Mouse (Mus musculus): ENCODE measurements at regions not wholly inside any gene's neighbourhood (a gene's known extent, or its start where the extent isn't known, plus 50 kb on each side); places are given as distances from the start of the nearest gene placed in this dataset.

DNA sequence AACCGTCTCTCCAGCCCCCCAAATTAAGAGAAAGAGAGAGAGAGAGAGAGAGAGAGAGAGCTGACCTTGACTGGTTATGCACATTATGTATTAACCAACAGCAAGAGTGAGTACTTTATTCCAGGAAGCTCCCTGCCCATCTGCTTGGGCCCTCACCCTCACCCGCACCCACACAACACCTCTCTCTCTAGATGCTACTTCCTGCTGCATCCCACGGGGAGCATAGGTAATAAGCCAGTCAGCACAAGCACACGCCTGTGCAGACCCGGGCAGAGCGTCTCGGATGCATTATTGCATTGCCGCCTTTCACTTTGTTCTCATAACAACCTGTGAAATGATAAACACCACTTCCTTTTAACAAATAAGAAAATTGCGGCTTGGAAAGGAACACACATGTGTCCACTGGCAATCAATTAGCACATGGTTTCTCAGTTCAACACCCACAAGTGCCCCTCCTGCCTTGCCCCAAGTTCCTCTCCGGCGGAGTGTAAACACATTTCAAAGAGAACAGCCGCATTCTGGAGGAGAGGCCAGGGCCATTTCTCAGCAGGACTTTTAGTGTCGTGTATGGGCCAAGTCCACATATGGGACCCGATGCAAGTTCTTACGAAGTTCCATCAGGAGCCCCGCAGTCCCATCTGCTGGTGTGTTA, 211.7 kb downstream of the Setd4 start:
- DNase-seq (ENCODE audit: low spot score in 2 of 2), result no peak

DNA sequence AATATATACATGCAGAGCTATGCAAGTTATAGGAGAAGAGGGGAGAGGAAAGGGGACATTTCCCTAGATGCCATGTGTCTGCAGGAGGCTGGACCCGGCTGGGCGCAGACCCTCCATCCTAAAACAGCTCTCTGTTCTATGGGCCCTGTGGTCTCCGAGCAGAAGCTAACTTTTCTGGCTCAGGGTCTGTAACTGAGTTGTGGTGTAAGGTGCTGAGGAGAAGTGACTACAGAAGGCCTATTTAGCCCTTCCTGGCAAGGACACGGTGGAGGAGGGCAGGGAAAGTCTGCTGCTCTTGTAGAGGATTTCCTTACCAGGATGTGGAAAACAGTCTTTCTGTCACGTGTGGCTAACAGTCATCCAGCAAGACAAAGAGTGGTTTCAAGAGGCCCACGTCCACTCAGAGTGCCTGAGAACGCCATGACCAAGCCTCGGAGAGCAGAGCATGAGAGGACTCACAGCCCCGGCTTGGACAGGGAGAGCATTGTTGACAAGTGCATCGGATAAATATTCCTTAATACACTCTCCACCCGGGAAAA, 216.2 kb downstream of the Setd4 start:
- no peak for DNase-seq (ENCODE audit: low spot score in 2 of 2)

DNA sequence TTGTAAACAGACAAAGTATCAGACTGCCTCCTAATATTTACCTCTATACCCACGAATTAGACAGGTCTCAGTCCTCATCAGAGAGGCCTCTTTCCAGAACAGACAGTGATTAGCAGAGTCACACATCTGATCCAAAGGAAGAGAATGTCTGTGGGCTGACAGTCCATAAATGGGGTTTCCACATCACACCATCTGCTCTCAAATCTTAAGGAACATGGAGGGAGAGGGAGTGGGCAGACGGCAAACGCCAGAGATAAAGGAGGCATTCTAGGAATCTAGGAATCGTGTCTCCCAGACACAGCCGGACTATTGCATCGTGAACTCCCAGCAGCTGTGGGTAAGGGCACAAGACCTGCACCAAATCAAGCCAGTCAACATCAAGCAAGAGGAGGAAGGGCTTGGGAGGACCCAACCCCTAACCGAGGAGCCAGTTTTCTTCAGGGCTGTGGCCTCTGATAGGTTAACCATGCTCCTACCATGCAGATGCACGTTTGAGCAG, 219.8 kb downstream of the Setd4 start:
- no peak for DNase-seq (ENCODE audit: low spot score in 2 of 2)

DNA sequence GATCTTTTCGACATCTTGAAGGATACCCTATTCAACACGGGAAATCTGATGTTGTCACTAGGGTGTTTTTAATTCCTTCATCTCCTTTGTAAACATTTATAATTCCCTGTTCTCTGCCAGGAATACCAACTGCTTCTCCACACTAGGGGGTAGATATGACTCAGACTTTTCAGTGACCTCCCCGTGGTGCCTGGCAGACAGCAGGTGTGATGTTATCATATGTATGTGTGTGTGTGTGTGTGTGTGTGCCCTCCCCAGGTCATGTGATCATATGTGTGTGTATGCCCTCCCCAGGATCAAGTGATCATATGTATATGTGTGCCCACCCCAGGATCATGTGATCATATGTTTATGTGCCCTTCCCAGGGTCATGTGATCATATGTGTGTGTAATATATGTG, 220.9 kb downstream of the Setd4 start:
- no peak for DNase-seq (ENCODE audit: low spot score in 2 of 2)

DNA sequence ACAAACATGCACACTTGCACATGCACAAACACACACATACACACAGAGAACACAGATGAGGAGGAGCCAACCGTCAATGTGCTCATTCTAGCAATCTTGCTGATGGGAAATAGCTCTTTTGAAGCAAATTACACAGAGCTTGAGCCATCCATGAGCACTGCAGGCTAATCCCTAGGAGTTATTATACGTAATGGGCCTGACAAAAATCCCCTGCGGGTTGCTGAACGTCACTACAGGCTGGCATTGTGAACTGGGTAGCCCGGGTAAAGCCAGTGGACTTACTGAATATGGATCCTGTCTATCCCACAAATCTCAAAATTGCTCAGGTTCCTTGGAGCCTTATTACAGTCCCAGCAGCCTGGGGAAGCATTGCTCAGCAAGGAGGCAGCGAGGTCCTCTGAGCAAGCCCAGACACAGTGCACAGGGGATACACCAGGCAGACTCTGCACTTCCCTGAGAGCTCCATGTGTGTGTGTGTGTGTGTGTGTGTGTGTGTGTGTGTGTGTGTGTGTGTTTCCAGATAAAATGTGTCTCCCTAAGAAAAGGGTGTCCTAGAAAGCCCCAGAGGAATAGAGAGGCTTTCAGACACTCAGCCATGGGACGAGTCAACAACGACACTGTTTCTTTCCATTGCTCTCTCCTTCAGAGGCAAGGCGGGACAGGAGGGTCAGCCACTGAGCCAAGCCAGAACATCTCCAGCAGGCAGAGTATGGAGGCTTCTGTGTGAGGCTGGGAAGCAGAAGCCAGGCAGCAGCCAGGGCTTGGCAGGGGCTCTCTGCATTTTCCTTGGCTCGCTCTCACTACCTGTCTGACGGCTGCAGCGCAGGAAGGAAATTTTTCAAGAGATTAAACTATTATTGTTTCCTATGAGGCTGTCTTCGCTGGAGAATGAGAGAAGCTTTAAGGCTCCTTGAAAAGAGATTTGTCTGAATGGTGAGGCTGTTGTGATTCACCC, 222.9 kb downstream of the Setd4 start:
- DNase-seq (ENCODE audit: low spot score in 2 of 2), result no peak

DNA sequence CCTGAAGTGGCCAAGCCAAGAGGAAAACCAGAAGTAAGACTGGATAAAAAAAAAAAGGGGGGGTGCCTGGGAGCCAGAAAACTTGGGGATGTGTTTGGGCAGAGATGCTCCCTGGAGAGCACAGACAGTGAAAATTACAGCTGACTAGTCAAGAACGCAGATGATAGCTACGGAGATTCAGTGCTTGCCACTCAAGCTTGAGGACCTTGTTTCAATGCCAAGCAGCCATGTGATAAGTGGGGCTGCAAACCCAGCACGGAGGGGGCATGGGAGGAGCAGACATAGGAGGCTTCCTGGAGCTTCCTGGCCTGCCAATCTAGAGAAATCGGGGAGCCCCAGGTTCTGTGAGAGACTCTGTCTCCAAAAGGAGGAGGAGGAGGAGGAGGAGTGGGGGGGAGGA, 223.7 kb downstream of the Setd4 start:
- no peak for DNase-seq (ENCODE audit: low spot score in 2 of 2)

DNA sequence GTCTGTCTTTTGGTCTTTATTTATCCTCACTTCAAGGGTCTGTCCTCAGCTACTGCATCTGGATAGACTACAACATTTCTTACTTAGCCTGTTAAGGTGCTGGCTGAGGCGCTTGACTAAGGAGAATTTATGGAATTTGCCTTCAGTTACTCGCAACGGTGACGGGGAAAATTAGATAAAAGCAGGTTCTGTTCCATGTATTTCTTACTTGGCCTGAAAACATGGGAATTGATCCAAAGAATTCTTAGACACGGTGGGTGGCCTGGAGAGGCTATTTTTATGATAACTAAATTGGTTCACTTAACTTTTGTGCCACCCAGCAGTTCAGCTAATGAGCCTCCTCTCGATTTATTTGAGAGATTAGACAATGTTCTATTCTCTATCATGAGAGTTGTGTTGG, 224.3 kb downstream of the Setd4 start:
- DNase-seq (ENCODE audit: low spot score in 2 of 2), result no peak

DNA sequence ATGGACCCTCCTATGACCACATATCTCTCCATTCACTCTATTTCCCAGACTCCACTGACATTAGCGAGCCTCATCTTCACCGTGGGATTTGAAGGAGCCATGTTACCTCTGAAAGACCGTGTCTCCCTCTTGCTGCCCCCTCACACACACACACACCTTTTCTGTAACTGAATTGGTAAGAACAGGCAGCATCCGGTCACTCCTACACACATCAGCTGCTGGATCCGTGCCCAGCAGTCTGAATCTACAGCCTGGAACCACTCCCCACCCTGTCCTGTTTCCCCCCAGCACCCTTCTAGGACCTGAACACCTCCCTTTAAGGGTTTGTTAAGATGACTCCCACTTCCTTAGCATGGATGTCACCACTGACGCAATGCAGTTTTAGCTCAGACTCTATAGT, 229.2 kb downstream of the Setd4 start:
- DNase-seq (ENCODE audit: low spot score in 2 of 2), result no peak

DNA sequence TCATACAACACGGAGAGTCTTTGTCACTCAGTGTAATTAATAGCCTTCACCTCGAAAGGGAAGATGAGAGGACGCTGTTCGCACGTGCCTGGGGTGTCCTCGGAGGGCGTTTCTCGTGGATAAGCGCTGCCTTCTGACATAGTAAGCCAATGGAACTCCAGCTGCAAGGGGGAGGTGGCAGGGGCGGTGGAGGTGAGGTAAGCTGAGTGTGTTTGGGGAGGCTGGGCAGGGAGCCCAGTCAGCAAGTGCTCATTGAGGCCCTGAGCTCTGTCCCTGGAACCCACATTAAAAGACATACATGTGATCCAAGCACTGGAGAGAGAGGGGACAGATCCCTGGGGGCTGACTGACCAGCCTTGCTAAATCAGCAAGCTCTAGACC, 234.1 kb downstream of the Setd4 start:
- DNase-seq (ENCODE audit: low spot score in 2 of 2), result no peak

DNA sequence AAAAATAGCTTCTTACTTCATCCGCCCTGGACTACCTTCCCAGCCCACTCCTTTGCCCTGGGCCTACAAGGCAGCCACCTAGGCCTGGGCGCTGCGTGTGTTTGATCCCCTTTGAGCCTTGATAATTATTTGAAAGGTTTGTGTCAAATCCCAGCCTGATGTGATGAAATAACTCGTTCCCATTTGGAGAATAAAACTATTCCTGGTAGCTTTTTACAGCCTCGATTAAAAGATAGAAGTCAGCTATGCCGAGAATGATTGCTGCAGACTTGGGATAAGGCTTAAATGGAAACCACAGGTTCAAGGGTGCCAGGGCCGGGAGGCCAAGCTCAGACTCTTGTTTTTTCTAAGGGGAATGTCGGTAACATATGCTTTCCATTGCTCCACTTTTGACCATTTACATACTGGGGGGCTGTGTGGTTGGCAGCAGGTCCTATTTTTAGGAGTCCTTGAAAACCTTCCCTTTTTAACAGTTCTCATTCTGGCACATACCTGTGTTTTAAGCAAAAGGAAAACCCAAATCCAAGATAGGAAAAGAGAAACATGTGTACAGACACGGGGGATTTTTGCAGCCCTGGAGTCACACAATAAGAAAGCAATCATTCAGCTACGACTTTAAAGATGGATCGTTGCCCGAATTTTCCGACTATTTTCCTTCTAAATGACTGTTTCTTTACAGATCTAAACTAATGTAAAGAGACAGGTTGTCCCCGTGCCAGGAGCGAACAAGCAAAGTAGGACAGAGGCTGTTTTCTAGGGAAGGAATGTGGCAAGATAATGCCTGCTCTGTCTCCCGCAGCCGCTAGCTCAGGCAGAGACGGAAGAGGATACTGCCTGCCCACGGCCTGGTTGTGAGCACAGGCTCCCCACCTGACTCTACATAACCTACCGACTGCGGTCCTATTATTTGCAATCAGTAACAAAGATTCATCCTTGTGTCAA, 234.8 kb downstream of the Setd4 start:
- DNase-seq (ENCODE audit: low spot score in 2 of 2), result no peak

DNA sequence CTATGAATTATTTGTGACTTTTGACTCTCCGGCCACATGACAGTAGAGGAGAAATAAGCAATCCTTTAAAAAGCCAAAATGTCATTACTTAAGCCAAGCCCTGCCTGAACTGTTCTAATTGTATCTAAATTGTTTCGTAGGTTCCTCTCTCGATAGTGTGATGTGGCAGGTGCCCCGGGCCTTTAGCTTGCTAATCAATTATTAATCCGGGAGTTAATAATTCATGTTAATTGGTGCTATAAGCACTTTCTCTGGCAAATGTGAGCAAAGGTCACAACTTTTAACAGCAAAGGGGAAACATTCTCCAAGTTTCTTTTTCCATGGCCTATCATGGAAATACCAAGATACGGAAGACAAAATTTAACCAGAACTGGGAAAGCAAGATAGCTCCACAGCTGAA, 235.9 kb downstream of the Setd4 start:
- no peak for DNase-seq (ENCODE audit: low spot score in 2 of 2)

DNA sequence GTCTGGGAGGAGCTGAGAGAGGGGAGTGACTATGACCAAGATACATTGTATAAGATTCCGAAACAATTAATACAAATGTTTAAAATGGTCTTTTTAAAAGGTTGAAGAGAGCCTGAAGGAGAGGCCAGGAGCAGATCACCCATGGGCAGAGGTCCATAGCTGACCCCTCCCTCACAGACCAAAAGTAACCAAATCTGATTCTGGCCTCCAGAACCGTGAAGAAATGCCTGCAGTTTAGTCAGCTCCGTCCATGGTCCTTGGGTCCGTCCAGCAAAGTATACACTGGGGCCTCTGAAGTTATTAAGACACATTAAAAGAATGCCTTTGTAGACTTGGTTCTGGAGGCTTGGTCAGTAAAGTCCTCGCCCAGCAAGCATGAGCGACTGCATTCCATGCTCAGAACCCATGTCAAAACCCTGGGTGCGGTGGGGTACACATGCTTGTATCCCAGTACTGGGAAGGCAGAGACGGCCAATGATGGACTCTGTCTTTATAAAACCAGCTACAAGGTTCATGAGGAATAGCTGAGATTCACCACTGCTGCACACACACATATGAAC, 236.5 kb downstream of the Setd4 start:
- no peak for DNase-seq (ENCODE audit: low spot score in 2 of 2)

DNA sequence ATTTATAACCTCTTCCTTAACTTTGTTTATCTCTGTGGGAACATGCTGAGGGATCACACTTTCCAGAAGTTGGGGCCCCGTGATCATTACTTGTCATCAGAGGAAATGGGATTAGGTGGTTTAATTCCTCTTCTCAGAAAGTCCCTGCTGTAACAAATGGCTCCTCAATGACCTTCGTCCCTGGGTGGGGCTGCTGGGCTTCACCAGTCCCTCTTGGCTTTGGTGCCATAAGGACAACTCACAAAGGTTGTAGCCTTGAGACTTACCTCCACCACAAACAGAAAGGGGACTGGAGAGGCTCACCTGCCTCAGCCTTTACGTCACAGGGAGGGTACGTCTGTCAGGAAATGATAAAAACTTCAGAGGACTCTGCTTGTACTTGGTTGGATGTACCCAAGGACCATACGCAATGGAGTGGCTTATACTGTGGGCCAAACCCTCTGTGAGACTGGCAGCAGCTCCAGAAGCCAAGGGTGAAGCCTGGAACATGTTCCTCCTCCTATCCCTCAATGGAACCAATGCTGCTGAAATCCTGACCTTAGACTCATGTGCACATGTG, 237.4 kb downstream of the Setd4 start:
- DNase-seq (ENCODE audit: low spot score in 2 of 2), result no peak

DNA sequence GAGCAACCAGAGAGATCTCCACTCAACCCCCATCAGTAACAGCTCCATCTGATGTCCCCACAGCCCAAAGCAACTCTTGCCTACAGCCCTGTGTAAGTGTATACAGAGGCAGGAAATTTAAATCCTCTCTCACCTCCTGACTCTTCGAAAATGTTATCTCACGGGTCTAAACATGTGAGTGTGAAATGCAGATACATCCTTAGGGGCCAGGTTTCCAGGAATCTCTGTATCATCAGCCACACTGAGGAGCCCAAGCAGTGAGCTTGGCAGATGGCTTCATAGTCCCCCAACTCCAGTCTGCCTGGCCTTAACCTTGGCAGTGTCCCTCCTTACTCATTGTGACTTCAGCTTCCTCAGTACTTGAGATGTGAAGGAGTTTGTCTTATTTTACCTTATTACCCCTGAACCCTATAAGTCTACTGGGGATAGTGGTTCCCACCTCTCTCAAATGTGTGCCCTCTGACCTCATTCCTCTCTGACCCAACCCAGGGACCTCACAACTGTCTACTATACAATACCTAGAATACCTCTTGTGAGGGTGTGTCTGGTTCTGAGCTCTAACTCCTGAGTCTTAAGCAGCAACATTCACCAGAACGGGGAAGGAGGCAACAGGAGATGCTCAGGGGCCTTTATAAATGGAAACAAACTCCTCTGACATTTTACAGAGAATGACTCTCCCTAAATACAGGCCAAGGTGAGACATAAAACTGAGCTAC, 238.5 kb downstream of the Setd4 start:
- DNase-seq (ENCODE audit: low spot score in 2 of 2), result no peak

DNA sequence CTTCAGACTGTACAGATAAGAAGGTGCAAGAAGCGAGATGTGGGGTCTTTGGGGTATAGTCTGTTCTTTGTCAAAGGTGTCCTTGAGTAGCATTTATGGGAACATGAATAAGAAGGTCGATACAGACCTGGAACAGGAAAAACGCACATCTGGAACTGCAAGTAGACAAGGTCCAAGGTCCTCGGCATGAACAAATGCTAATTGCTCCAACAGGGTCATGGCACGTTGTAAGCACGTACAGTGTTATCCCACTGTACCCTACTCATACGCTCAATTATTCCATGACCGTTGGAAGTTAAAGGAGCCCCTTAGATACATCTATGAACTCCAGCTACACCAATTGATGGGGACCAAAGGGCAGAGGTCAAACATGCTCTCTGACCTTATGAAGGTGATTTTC, 244.1 kb downstream of the Setd4 start:
- no peak for DNase-seq (ENCODE audit: low spot score in 2 of 2)

DNA sequence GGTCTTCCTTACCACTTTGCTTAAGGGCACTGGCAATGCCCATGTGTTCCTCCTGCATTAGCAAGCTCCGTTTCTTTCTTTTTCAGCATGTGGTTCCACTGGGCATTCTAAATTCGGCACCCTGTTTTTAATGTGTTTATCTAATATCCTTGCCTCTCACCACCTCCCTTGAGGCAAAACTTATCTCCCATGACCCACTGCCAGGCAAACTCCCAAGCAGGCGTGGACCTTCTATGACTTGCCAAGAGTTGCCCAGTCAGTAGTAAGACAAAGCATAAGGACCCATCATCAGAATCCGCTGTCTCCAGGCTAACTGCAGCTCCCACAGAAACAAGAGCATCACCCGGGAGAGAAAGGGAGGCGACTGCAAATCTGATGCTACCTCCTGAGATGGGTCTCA, 245.2 kb downstream of the Setd4 start:
- no peak for DNase-seq (ENCODE audit: low spot score in 2 of 2)

DNA sequence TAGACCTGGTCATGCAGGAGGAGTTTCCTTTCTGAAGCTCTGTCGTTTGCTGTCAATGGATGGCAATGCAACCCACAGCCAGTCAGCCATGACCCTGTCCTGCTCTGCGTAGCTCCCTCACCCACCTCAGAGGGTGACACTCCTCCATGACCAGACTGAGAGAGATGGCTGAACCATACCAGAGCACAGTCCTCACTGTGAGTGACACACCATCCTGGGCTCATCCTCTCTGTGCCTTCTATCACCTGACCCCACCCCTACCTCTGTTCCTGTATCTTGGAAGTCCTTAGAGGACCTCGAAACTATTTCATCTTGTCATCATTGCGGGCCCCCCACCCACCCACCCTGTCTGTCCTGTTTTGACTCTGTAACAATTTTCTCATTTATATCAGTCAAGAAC, 245.7 kb downstream of the Setd4 start:
- DNase-seq (ENCODE audit: low spot score in 2 of 2), result no peak

DNA sequence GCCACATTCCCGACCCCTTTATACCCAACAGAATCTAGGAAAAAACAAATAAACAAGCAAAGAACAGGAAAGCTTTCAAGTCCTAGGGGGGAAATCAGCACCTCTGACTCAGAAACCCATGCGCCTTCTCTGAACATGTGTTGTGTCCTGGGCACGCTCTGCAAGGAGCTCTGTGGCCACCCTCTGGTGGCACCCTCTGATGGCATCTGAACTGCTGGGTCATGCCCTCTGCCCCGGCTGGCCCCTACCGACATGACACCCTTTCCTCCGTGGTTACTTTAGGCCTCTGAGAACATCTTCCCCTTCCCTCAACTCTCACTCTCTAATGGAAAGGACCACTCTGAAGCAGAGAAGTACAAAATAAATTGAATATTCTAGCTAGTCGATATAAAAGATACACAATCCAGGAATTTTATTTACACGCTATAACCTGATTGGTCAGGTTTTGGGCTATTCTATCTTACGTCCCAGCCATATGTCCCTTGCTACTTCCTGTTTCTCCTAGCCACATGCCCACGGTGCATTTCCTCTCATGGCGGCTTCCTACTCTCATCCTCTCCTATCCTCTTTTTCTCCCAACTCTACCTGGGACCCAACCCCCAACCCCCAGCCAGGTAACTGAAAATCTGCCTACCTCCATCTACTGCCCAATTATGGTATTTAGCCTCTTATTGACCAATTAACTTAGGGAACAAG, 248.5 kb downstream of the Setd4 start:
- DNase-seq (ENCODE audit: low spot score in 2 of 2), result no peak

DNA sequence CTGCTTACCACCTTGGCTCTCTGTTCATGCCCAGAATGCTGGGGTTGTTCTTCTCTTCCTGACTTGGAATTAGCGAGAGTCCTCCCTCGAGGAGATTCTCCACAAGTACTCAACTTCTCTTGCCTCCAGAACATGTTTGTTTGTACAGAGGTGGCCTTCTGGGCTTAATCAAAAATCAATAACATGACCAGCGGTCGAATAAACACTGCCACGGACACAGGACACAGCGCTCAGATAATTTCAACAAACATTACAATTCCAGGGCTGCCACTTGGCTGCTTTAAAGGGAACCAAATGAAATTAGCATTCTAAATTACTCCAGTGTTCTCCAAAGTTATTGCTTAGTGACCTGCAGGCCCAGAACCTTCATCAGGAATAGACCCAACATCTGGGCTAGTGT, 249.9 kb downstream of the Setd4 start:
- no peak for DNase-seq (ENCODE audit: low spot score in 2 of 2)

DNA sequence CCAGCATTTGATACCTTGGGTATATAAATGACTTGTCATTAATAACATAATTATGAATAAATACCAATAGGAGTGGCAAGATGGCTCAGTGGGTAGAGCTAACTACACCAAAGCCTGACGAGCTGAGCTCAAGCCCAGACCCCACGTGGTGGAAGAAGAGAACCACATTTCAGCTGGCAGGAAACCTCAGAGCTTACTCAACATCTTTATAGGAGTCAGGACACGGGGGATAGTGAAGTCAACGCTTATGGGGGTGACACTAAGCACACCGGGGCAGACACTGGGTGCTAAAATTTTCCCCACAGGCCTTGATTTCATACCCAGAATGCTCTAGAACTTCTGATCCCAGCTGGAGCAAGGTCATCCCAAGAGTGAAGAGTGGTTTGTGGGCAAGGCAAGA, 259.3 kb downstream of the Setd4 start:
- DNase-seq (ENCODE audit: low spot score in 2 of 2), result no peak
